Mouse (Mus musculus): ENCODE results near the gene Foxp1. TPM values are rescaled to one million over a fixed set of nuclear protein-coding genes. Genes with fewer than 3 reads are reported as not detected.

Gene Foxp1
- total RNA-seq, 2 experiments from 2014 or later, result 133 to 135 TPM

GRCm38 (mm10) chr6:99395745-99396144 lies 126.8 kb downstream of the Foxp1 start:
- DNase-seq (ENCODE audit: low spot score in 2 of 2), result no peak

GRCm38 (mm10) chr6:99394801-99395200 lies 127.7 kb downstream of the Foxp1 start:
- no peak for DNase-seq (ENCODE audit: low spot score in 2 of 2)

- no peak for DNase-seq (ENCODE audit: low spot score in 2 of 2)
Measured at GRCm38 (mm10) chr6:99392484-99392883, 130.0 kb downstream of the Foxp1 start.

- no peak for DNase-seq (ENCODE audit: low spot score in 2 of 2)
Measured at GRCm38 (mm10) chr6:99388741-99389675, 133.5 kb downstream of the Foxp1 start.

- no peak for DNase-seq (ENCODE audit: low spot score in 2 of 2)
Measured at GRCm38 (mm10) chr6:99388023-99388422, 134.5 kb downstream of the Foxp1 start.

GRCm38 (mm10) chr6:99385059-99385604 lies 137.4 kb downstream of the Foxp1 start:
- DNase-seq (ENCODE audit: low spot score in 2 of 2), result no peak

GRCm38 (mm10) chr6:99383846-99384472 lies 138.6 kb downstream of the Foxp1 start:
- no peak for DNase-seq (ENCODE audit: low spot score in 2 of 2)

GRCm38 (mm10) chr6:99380146-99380545 lies 142.4 kb downstream of the Foxp1 start:
- DNase-seq (ENCODE audit: low spot score in 2 of 2), result no peak

- DNase-seq (ENCODE audit: low spot score in 2 of 2), result no peak
Measured at GRCm38 (mm10) chr6:99378997-99379710, 143.4 kb downstream of the Foxp1 start.

- no peak for DNase-seq (ENCODE audit: low spot score in 2 of 2)
Measured at GRCm38 (mm10) chr6:99377716-99378115, 144.8 kb downstream of the Foxp1 start.

GRCm38 (mm10) chr6:99377131-99377530 lies 145.4 kb downstream of the Foxp1 start:
- DNase-seq (ENCODE audit: low spot score in 2 of 2), result no peak

- DNase-seq (ENCODE audit: low spot score in 2 of 2), result no peak
Measured at GRCm38 (mm10) chr6:99376721-99377120, 145.8 kb downstream of the Foxp1 start.

- peak; percentile 30 to 50 for DNase-seq (ENCODE audit: low spot score in 2 of 2)
Measured at GRCm38 (mm10) chr6:99375865-99376264, 146.7 kb downstream of the Foxp1 start.

- DNase-seq (ENCODE audit: low spot score in 2 of 2), result no peak
Measured at GRCm38 (mm10) chr6:99375376-99375775, 147.1 kb downstream of the Foxp1 start.

- no peak for DNase-seq (ENCODE audit: low spot score in 2 of 2)
Measured at GRCm38 (mm10) chr6:99374448-99375271, 147.9 kb downstream of the Foxp1 start.

GRCm38 (mm10) chr6:99372427-99372826 lies 150.1 kb downstream of the Foxp1 start:
- DNase-seq (ENCODE audit: low spot score in 2 of 2), result no peak

GRCm38 (mm10) chr6:99372016-99372415 lies 150.5 kb downstream of the Foxp1 start:
- no peak for DNase-seq (ENCODE audit: low spot score in 2 of 2)

- no peak for DNase-seq (ENCODE audit: low spot score in 2 of 2)
Measured at GRCm38 (mm10) chr6:99369931-99370330, 152.6 kb downstream of the Foxp1 start.

- DNase-seq (ENCODE audit: low spot score in 2 of 2), result no peak
Measured at GRCm38 (mm10) chr6:99369156-99369555, 153.4 kb downstream of the Foxp1 start.

- DNase-seq (ENCODE audit: low spot score in 2 of 2), result no peak
Measured at GRCm38 (mm10) chr6:99368118-99368753, 154.3 kb downstream of the Foxp1 start.

Measured in left cerebral cortex, adult 18-20 months (tissue).